Mouse (Mus musculus) brain, adult 2 months (tissue): ENCODE measurements around the gene Mtf1.

Source experiments
- DNase-seq: peaks from one replicate; pipeline ENCODE4 v3.0.0; 2011; ENCODE audit warnings: low read depth, low spot score

Mtf1 gene

DNA sequence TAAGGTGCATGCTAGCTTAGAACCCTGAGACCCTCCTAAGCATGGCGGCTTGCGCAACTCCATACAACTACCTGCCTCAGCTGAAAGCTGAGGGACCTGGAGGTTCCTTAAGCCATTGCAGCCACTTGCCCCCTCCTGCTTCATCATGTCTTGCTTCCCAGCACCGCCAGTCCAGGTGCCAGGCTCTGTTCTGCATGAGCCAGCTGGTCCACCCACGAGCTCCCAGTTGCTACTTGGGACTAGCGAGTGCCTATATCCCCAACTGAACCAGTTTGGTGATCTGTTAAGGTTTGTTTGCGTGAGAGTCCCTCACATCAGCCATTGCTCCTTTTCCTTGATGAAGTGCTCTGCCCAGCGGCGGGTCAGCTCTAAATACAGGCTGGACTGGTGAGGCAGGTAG is 54.4 kb downstream of the Mtf1 start:
- DNase-seq: peak; percentile 67

DNA sequence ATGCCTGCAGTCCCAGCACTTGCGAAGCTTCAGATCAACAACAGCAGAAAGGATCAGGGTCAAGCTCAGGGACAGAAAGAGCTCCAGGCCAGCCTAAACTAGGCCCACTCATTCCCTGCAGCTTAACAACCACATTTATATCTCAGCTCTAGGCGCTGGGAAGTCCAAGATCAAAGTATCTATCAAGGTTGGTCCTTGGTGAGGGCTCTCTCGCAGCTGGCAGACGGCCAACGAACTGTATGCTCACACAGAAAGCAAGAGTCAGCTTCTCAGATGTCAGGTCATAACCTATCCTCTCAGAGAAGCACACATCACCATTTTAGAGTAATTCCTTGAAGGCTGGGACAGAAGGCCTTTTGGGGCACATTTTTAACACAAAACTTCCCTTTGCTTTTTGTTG is 56.5 kb downstream of the Mtf1 start:
- no peak for DNase-seq

DNA sequence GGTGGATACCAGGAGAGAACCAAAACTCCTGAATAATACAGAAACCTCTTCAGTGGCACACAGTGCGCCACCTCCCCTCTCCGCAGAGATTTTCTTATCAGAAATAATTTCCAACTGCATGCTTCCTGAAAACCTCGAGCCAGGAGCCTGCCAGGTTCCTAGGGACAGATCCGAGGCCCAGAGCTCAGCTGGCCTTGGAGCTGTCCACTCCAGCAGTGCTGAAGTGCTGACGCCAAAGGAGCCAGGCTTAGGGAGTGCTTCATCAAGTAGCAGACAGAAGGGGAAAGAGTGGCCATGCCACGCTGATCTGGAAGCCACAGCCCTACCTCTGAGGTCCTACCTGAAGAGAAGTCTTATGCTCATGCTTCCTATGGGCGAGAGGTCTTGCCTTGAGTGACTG is 58.5 kb downstream of the Mtf1 start:
- peak; percentile 41 for DNase-seq

DNA sequence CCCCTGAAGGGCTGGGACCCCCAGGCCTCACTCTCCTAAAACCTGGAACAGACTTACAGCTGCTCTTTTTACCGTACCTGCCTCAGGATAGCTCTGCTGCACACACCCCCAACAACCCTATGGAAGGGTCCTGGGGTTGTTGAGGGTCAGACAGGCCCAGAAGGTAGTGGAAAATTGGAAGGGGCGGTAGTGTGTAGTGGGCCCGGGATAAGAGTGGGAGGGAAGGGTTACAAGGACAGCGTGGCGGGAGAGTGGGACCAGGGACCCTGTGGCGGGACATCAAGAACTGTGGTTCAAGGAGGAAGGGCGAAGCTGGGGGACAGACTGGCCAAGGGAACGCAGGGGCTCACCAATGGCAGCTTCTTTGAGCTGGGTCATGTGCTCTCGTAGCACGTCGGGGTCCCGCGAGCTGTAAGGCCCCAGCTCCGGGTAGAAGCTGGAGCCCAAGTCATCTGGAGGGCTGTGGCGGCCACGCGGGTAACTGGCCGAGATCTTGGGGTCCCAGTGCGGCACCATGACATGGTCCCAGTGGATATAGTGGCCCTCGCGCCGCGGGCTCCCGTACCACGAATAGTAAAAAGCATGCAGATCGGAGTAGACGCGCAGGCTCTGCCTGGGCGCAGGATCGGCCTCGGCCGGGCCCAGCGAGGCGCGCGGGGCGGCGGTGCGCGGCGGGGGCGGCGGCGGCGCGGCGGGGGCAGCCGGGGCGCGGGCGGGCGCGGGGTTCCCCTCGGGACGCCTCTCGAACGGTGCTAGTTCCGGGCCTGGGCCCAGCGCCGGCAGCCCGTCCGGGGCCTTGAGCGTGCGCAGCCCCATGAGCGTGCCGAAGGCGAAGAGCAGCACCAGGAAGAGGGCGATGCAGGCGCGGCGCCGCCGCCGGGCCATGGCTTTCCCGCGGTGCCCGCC is 59.6 kb downstream of the Mtf1 start, which contains the start of gene Maneal:
Gene Maneal (minus strand): TSS at position 889 of the 906 bp plus-strand sequence.
- DNase-seq: peak; percentile 42

DNA sequence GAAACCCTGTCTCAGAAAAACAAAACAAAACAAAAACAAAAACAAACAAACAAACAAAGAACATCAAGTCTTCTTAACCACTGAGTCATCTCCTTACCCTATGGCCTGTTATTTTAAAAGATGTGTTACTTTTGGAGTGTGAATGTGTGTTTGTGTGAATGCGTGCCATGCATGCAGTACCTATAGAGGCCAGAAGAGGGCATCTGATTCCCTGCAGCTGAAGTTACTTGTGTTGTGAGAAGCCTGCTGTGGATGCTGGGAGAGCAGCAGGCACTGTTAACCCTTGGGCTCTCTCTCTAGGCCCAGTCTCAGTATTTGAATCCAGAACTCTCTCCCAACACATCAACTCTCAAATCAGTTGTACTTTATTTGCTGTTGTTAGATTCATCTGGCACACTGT is 70.8 kb downstream of the Mtf1 start:
- no peak for DNase-seq

DNA sequence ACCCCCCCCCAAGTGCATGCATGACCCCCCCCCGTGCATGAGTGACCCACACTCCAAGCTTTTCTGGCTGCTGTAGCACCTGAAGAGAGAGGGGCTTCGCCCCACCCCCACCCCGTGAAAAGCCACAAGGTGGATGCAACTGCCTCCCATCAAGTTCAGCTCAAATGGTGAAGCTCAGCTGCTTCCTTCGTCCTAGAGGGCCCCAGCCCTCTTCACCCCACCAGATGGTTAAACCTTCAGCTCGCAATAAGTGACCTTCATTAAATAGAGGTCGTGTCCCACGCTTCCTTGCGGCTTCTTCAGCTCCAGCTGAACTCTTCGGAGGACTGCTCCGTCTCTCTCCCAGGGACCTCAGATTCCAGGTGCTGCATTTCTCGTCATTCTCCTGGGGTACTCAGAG is 78.7 kb downstream of the Mtf1 start, which contains the start of gene Epha10:
Gene Epha10 (plus strand): TSS at position 301 of the 400 bp plus-strand sequence.
- no peak for DNase-seq

DNA sequence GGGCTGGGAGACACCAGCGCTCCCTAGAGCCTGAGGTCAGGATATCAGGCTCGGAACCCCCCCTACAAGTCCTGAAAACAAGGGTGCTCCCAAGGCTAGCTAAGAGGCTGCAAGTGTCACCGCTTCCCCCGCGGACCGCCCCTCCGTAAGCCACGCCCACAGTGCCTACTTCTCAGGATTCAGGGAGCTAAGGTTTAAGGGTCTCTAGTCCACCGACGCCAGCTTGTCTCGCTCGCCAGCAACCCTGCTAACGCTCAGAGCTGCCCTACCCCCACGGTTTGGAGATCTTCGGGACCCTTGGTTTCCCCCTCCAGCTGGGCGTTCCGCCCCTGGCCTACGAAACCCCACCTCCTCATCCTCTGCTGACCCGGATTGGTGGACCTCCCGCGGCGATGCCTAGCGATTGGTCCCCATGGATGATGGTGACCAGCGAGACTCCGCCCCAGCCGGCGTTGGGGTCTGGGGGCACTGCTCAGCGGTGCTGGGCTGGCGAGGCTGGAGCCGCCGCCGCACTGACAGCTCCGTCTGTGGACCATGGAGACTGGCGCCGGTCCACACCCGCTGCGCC is 79.5 kb downstream of the Mtf1 start:
- DNase-seq: peak; percentile 91

DNA sequence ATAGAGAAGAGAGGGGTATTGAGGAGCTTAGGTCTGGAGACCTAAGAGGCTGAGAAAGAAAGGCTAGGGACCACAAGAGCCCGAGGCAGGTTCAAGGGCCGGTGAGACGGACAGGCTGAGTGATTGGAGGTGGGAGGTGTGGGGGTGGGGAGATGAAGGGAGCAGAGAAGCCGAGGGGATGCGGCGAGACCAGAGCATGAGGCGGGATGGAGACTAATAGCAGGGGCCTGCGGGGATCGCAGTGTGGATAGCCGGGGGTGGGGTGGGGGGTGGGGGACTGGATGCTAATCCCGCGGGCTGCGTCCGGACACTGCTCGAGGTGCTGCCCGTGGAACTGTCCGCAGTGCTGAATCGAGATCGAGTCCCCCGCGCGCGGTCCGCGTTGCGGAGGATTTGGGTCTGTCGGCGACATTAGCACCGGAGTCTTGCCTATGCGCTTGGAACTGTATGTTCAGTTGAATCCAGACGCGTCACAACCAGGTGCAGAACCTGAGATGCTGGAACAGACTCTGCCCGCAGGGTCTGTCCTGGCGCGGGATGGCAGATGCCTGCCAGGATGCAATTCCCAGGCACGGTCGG is 80.3 kb downstream of the Mtf1 start:
- DNase-seq: peak; percentile 50

DNA sequence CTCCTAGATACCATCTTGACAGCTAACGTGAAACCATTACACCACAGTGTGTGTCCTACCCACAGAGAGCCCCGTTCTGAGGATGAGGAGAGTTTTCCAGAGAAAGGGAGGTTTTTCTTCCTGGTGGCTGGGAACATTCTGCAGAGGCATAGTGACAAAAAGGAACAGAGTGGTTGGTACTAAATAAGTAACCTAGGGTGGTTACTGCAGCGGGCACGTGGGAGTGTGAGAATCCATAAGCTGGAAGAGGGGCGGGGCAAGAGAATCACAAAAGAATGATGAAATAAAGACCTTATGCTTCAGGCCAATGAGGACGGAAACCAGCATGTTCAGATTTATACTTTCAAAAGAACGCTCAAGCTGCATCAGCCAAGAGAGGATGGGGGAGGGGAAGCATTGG is 86.8 kb downstream of the Mtf1 start:
- DNase-seq: peak; percentile 73

DNA sequence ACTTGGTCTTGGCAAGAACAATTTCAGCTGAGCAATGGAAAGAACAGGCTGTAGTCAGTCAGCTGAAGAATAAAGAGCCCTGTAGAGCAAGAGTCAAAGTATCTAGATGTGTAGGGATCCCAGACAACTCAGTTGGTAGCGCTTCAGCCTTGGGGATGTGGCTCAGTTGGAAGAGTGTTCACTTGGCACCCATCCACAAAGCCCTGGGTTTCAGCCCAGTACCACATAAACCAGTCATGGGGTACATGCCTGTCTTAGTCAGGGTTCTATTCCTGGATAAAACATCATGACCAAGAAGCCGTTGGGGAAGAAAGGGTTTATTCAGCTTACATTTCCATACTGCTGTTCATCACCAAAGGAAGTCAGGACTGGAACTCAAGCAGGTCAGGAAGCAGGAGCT is 88.0 kb downstream of the Mtf1 start:
- DNase-seq: peak; percentile 53

DNA sequence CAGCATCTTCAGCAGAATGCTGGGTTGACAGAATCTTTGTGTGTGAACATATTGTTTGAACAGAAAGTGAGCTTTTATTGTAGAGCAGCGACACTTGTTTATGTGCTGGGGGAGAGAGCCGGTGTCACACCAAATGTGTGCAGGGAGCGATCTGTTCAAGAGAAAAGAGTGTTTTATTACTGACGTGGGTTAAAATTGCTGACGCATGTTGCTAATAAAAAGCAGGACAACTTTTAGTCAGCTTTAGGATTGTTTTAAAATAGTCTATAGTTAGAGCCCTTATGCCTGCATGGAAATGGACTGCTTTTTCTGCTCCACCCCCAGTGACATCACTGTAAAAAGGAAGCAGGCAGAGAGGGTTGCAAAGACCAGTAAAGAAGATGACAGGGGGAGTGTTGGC is 88.9 kb downstream of the Mtf1 start:
- DNase-seq: peak; percentile 71

DNA sequence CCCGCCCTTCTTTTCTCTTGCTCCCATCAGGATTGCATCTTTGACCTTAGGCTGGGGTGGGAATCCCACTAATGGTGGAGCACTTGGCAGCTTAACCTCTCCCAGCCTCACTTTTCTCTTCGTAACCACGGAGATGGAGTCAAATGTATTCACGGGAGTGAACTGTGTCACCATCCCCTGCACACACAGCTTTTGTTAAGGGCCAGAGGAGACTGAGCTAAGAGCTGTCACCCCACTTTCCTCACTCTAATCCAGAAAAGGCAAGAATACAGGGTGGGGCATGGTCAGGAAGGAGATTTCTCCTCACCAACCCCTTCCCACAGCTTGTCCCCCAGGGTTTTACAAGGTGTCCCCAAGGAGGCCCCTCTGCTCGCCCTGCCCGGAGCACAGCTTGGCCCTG is 91.9 kb downstream of the Mtf1 start:
- peak; percentile 31 for DNase-seq

DNA sequence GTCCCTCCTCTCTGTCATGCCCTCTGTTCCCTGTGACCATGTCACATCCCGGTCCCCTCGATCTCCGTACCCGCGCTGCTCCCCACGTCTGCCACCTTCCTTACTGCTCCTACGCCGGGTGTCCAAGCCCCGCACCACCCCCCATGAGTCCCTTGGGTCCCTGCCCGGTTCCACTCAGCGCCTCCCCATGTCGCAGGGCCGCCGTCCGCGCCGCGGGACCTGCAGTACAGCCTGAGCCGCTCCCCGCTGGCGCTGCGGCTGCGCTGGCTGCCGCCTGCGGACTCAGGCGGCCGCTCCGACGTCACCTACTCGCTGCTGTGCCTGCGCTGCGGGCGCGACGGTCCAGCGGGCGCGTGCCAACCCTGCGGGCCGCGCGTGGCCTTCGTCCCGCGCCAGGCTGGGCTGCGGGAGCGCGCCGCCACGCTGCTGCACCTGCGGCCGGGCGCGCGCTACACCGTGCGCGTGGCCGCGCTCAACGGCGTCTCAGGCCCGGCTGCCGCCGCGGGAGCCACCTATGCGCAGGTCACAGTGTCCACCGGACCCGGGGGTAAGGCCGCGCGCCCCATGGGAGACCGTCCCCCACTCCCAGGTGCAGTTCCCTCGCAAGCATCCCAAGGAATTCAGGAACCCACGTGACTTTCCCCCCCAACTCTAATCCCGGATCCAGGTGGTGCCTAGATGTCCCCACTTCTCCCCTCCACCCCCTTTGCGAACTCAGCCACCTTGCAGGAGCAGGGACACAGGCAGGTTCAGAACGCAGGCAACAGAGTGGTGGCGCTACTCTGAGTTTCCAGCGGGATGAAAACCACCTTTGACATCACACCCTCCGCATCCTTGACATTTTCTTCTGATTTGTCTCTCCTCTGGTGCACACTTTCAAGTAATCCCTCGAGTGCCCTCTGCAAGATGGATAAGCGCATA is 92.9 kb downstream of the Mtf1 start:
- DNase-seq: peak; percentile 93

DNA sequence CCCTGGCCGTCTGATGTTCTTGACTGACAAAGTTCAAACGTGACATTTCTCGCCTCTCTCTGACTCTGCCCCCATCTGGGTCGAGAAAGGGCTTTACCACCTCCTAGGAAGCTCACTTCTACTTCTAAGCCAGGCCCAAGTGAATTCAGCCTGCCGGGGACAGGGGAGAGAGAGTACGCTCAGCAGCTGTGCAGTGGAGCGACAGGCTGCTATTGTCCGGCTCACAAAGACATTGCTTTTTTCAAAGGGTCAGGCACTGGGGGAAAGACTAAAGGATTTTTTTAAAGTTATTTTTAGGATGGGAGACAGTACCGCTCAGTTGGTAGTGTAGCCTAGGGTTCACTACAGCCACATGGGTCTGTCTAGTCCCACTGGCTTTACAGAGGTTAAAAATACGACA is 96.5 kb downstream of the Mtf1 start:
- DNase-seq: peak; percentile 47
